Mouse (Mus musculus): Measurements from ENCODE around the gene Zbtb7b. TPM values are rescaled to one million over a fixed set of nuclear protein-coding genes. Genes with fewer than 3 reads are reported as not detected.

Gene Zbtb7b
- polyA plus RNA-seq, 1 experiment from 2014 or later = 0.39 TPM

DNA sequence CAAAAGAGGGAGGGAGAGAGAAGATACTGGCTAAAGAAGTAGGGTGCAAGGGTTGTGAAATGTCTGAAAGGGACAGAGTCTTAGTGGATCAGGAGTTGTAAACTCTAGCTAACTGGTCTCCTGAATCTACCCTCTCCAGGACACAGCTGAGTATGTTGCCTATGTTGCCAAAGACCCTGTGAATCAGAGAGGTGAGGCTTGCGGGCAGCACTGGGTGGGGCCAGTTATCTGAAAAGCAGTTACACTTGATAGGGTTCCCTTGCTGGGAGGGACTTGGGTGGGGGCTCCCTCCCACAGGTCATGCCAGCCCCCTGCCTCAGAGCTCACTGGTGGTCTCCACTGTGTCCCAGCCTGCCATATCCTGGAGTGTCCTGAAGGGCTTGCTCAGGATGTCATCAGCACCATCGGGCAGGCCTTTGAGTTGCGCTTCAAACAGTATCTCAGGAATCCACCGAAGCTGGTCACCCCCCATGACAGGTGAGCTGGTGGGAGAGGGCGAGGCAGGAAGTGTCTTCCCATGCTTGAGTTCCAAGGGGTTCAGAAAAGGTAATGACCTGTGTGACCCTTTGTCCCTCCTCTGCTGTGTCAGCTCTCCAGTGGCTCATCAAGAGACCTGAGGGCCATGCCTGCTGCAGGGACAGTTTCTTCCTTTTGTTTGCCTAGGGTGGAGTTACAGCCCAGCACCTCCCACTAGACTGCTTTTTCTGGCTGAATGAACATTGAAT is 30.0 kb upstream of the Zbtb7b start:
- DNase-seq (ENCODE audit: low spot score) = no peak
- H3K4me3 ChIP-seq = no peak overlapping the region
- H3K27ac ChIP-seq (replicated peaks) = no peak overlapping the region
- H3K4me1 ChIP-seq = peaks cover 47% of the 10 kb centered on the region
- H3K27me3 ChIP-seq (ENCODE audit: low read depth, poor library complexity, severe bottlenecking) = no peaks in the 10 kb centered on the region
- peaks cover 58% of the 10 kb centered on the region for H3K36me3 ChIP-seq
- WGBS = 90% methylated on average over 5 of the region's 5 CpGs
- H3K9me3 ChIP-seq (replicated peaks) = no peaks in the 10 kb centered on the region

DNA sequence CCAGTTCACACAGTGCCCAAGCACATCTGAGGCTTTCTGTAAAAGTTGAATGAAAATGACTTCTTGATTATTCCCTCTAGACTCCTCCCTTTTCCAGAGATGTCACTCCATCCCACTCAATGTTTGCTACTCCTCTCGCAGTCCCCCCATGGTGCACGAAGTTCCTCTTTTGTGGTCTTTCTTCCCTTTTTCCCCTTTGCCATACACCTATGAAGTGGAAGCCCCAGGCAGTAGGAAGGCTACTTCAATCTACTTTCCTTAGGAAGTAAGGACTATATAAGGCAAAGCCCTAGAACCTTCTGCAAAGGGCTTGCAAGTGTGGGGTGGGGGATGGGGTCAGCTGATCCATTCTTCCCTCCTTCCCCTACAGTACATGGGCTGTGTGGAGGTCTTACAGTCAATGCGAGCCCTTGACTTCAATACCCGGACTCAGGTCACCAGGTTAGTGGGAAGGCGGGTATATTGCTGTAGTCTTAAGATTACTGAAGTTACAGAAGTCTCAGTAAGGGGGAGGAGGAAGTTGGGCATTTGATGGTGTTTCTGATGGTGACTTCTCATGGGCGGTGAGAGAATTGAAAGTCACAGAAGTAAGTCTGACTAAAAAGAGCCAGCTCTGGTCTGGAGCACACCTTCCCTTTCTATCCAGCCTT is 28.1 kb upstream of the Zbtb7b start:
- no peak for DNase-seq (ENCODE audit: low spot score)
- 72% methylated on average over 6 of the region's 6 CpGs for WGBS
- Histone ChIP-seq H3K27me3 (ENCODE audit: low read depth, poor library complexity, severe bottlenecking) (no peaks in the 10 kb centered on the region), H3K27ac (replicated peaks) (peak overlapping the region; percentile 85), H3K4me1 (peaks cover 52% of the 10 kb centered on the region), H3K36me3 (peaks cover 45% of the 10 kb centered on the region), H3K9me3 (replicated peaks) (no peaks in the 10 kb centered on the region), H3K4me3 (peak overlapping the region; percentile 57)

DNA sequence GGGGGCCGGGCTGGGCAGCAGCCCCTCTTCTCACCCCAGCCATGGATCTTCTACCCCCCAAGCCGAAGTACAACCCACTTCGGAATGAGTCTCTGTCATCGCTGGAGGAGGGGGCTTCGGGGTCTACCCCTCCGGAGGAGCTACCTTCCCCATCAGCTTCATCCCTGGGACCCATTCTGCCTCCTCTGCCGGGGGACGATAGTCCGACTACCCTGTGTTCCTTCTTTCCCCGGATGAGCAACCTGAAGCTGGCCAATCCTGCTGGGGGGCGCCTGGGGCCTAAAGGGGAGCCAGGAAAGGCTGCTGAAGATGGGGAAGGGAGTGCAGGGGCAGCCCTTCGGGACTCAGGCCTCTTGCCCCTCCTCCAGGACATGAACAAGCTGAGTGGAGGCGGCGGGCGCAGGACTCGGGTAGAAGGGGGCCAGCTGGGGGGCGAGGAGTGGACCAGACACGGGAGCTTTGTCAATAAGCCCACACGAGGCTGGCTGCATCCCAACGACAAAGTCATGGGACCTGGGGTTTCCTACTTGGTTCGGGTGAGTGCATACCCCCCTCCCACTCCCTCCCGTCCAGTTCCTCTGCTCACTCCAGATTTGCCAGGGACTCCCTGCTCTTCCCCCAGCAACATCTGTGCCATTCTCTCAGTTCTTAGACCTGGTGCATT is 27.4 kb upstream of the Zbtb7b start:
- DNase-seq (ENCODE audit: low spot score) = no peak
- 5% methylated on average over 22 of the region's 22 CpGs for whole genome bisulfite sequencing
- H3K9me3 ChIP-seq (replicated peaks) = no peaks in the 10 kb centered on the region
- peak overlapping the region; percentile 85 for H3K27ac ChIP-seq (replicated peaks)
- H3K4me1 ChIP-seq = peaks cover 57% of the 10 kb centered on the region
- peaks cover 38% of the 10 kb centered on the region for H3K36me3 ChIP-seq
- H3K4me3 ChIP-seq = peak overlapping the region; percentile 57
- no peaks in the 10 kb centered on the region for H3K27me3 ChIP-seq (ENCODE audit: low read depth, poor library complexity, severe bottlenecking)

DNA sequence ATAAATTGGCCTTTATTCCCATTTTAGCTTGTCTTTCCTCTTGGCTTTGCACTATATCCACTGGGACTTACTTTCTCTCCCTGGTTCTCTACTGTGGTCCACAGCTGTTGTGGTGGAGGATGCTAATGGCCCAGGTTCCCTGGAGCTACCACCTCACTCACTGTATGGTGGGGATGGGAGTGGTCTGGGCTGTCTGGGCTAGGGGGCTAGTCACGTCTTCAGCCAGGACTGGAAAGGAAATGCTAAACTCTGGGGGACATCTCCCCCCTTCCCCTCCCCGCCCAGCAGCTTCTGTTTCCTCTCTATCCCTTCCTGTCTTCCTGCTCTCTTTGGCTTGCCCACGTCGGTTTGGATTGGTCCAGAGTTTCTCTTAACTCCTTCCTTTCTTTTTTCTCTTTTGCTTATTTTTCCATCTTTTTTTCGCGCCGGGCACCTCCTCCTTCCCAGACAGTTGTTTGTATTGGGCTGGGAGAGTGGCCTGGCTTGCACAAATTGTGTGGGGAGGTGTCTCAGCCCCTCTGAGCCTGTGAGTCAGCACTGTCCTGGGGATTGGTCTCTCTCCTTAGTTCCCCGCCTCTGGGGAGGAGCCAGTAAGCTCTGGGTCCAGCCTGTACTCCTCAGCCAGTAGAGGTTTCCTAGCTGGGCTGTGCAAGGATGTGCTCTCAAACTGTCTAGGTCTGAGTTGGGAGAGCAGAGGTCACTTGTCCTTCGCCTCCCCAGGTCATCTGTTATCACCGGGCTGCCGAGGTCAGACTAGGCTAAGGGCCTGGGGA is 26.6 kb upstream of the Zbtb7b start:
- H3K4me3 ChIP-seq = peak overlapping the region; percentile 57
- peak; percentile 72 for DNase-seq (ENCODE audit: low spot score)
- WGBS = 2% methylated on average over 11 of the region's 11 CpGs
- peak overlapping the region; percentile 85 for H3K27ac ChIP-seq (replicated peaks)
- peaks cover 64% of the 10 kb centered on the region for H3K4me1 ChIP-seq
- peaks cover 37% of the 10 kb centered on the region for H3K36me3 ChIP-seq
- H3K9me3 ChIP-seq (replicated peaks) = no peaks in the 10 kb centered on the region
- no peaks in the 10 kb centered on the region for H3K27me3 ChIP-seq (ENCODE audit: low read depth, poor library complexity, severe bottlenecking)

DNA sequence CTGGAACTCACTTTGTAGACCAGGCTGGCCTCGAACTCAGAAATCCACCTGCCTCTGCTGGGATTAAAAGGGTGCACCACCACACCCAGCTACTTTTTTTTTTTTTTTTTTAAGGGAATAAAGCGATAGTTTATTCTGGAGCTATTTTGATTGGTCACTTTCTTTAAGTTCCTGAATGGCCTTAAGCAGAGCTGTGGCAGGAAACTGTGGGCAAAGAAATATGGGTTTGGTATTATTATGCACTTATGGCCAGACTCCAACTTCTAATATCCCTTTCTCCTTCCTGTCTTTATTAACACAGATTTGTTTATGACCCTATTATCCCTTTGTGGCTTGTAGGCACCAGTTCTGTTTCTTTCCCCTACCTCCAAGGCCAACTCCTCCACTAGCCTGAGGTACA is 25.8 kb upstream of the Zbtb7b start:
- H3K4me3 ChIP-seq = peak overlapping the region; percentile 57
- WGBS = 65% methylated on average over 2 of the region's 2 CpGs
- peaks cover 66% of the 10 kb centered on the region for H3K4me1 ChIP-seq
- no peak for DNase-seq (ENCODE audit: low spot score)
- H3K27me3 ChIP-seq (ENCODE audit: low read depth, poor library complexity, severe bottlenecking) = no peaks in the 10 kb centered on the region
- no peaks in the 10 kb centered on the region for H3K9me3 ChIP-seq (replicated peaks)
- peaks cover 39% of the 10 kb centered on the region for H3K36me3 ChIP-seq
- H3K27ac ChIP-seq (replicated peaks) = peak overlapping the region; percentile 85; the same call in 1 of the 2 replicates

DNA sequence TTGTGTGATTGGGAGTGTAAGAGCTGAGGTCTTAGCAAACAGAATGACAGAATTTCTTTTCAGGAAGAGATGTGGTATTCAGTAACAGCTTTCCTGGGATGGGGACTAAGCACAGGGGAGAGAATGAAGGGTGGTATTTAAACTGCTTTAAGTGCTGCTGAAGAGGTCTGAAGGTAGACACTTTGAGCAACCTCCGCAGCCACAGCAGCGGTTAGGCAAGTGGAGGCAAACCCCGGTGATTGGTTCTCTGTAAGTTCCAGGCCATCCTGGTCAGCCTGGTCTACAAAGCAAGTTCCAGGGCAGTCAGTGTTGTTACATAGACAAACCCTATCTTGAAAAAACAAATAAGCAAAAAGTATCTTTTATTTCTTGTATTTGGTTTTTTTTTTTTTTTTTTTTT is 25.4 kb upstream of the Zbtb7b start:
- Histone ChIP-seq H3K27me3 (ENCODE audit: low read depth, poor library complexity, severe bottlenecking) (no peaks in the 10 kb centered on the region), H3K4me3 (peak overlapping the region; percentile 73), H3K9me3 (replicated peaks) (no peaks in the 10 kb centered on the region), H3K27ac (replicated peaks) (peak overlapping the region; percentile 94), H3K36me3 (peaks cover 39% of the 10 kb centered on the region), H3K4me1 (peaks cover 66% of the 10 kb centered on the region)
- DNase-seq (ENCODE audit: low spot score) = no peak
- 43% methylated on average over 3 of the region's 3 CpGs for WGBS

DNA sequence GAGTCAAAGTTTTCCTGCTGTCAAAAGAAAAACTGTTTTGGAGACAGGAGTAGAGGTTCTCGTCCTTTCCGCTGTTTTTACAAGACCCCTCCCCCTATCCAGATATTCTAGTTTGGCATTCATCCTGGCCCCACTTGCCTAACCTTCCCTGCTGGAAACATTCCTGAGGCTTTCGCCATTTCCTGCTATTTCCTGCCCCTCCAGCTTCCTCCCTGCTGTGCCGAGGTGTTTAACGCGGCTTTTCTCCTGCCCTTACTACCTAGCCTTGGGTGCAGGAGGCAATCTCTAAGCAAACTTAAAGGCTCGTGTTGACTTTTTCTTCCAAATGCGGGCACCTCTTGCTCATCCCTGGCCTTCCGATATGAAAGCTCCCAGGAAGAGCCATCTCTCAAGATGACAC is 25.0 kb upstream of the Zbtb7b start:
- peak overlapping the region; percentile 94 for H3K27ac ChIP-seq (replicated peaks)
- H3K4me1 ChIP-seq = peaks cover 66% of the 10 kb centered on the region
- no peaks in the 10 kb centered on the region for H3K9me3 ChIP-seq (replicated peaks)
- peak overlapping the region; percentile 73 for H3K4me3 ChIP-seq
- peak; percentile 36 for DNase-seq (ENCODE audit: low spot score)
- 3% methylated on average over 9 of the region's 9 CpGs for WGBS
- H3K27me3 ChIP-seq (ENCODE audit: low read depth, poor library complexity, severe bottlenecking) = no peaks in the 10 kb centered on the region
- H3K36me3 ChIP-seq = peaks cover 39% of the 10 kb centered on the region

DNA sequence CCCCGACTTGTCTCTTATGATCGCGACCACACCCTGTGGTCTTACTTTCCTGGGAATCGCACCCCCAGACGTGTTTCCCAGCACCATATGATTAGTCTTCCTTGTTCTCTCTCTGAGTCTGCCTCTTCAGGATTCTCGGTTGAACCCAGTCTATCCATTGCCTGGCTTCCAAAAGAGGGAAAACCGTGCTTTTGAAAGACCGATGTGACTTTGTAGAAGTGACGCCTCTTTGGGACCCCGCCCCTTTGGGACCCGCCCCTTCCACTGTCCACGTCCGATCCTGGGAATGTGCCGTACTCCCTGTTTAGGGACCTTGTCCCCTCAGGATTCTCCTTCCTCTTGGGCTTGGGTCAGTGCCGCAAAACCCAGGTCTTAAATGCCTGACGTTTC is 24.3 kb upstream of the Zbtb7b start:
- no peaks in the 10 kb centered on the region for H3K27me3 ChIP-seq (ENCODE audit: low read depth, poor library complexity, severe bottlenecking)
- peak overlapping the region; percentile 94 for H3K27ac ChIP-seq (replicated peaks)
- peaks cover 39% of the 10 kb centered on the region for H3K36me3 ChIP-seq
- H3K9me3 ChIP-seq (replicated peaks) = no peaks in the 10 kb centered on the region
- DNase-seq (ENCODE audit: low spot score) = peak; percentile 84
- H3K4me1 ChIP-seq = peaks cover 59% of the 10 kb centered on the region
- under 1% methylated on average over 16 of the region's 16 CpGs for WGBS
- H3K4me3 ChIP-seq = peak overlapping the region; percentile 73

DNA sequence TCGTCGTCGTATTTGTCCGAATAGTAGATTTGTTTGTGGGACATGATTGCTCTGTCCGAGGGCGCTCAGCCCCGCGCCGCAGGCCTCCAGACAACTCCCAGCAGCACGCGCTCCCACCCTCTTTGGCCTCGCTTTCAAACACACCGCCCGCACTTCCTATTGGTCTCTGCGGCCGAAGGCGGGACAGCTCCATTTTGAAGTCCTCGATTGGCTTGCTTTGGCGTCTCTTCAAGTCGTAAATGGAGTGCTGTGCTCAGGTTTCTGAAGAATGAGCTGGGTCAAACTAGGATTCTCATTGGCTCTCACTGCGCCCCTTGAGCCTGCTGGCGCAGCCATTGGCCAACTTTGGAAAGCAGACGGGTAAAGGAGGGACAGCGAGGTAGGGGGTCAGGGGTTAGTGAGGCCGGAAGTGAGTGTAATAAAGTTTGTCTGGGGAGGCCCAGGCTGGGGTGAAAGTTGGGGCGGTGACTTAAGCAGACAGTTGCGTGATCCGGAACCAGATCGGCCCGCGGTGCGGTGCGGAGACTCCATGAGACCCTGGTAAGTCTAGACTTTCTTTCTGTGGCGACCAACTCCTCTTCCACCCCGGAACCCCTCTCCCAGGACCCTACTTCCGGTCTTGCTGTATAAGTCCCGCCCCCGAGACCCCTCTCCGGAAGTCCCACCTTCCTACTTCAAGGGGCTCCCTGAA is 23.7 kb upstream of the Zbtb7b start, which contains the start of the genes Cks1b and Shc1:
Gene Cks1b, minus strand, starts transcription at position 214 of the 691 bp plus-strand sequence.
Gene Shc1, plus strand, starts transcription at position 274 of the 691 bp plus-strand sequence.
- Histone ChIP-seq H3K4me3 (peak within 1 kb of the TSS; percentile 73), H3K4me1 (peaks cover 54% of the 10 kb centered on the region), H3K9me3 (replicated peaks) (no peaks in the 10 kb centered on the region), H3K27me3 (ENCODE audit: low read depth, poor library complexity, severe bottlenecking) (no peaks in the 10 kb centered on the region), H3K36me3 (peaks cover 38% of the 10 kb centered on the region), H3K27ac (replicated peaks) (peak within 1 kb of the TSS; percentile 94)
- peak; percentile 98 for DNase-seq (ENCODE audit: low spot score)
- under 1% methylated on average over 39 of the region's 39 CpGs for WGBS

DNA sequence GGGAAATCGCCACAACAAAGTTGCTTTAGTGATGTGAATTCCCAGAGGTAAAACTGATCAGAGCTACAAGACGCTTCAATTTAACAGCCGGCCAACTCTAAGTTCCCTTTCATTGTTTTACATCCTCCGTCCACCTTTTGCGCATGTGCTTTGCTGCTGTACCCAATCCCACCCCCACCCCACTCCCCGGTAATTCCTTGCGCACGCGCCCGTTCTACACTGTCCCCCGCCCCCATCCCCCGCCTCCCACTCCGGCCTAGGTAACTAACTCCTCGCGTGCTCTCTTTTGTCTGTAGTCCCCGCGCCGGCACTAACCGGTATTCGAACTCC is 23.2 kb upstream of the Zbtb7b start:
- Histone ChIP-seq H3K27me3 (ENCODE audit: low read depth, poor library complexity, severe bottlenecking) (no peaks in the 10 kb centered on the region), H3K4me3 (peak overlapping the region; percentile 73), H3K9me3 (replicated peaks) (no peaks in the 10 kb centered on the region), H3K27ac (replicated peaks) (peak overlapping the region; percentile 94), H3K4me1 (peaks cover 50% of the 10 kb centered on the region), H3K36me3 (peaks cover 40% of the 10 kb centered on the region)
- no peak for DNase-seq (ENCODE audit: low spot score)
- under 1% methylated on average over 20 of the region's 20 CpGs for WGBS

DNA sequence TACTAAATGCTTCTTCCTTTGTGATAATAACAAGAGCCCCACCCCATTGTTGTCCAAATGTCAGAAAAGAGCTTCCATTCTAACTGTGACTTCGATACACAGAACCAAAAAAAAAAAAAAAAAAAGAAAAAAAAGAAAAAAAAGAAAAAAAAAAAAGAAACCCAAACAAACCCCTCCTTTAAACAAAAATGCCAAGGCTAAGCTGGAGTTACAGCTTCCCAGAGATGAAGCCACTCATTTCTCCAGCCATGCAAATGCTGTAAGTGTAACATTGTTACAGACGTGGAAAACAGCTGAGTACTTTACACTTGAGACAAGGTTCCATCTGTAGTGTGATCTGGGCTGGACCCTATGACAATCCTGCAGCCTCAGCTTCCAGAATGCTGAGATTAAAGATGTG is 22.6 kb upstream of the Zbtb7b start:
- H3K4me3 ChIP-seq = peak overlapping the region; percentile 73
- no peak for DNase-seq (ENCODE audit: low spot score)
- no peaks in the 10 kb centered on the region for H3K27me3 ChIP-seq (ENCODE audit: low read depth, poor library complexity, severe bottlenecking)
- H3K36me3 ChIP-seq = peaks cover 40% of the 10 kb centered on the region
- no peaks in the 10 kb centered on the region for H3K9me3 ChIP-seq (replicated peaks)
- peak overlapping the region; percentile 94 for H3K27ac ChIP-seq (replicated peaks)
- H3K4me1 ChIP-seq = peaks cover 46% of the 10 kb centered on the region
- WGBS = 28% methylated on average over 2 of the region's 2 CpGs

DNA sequence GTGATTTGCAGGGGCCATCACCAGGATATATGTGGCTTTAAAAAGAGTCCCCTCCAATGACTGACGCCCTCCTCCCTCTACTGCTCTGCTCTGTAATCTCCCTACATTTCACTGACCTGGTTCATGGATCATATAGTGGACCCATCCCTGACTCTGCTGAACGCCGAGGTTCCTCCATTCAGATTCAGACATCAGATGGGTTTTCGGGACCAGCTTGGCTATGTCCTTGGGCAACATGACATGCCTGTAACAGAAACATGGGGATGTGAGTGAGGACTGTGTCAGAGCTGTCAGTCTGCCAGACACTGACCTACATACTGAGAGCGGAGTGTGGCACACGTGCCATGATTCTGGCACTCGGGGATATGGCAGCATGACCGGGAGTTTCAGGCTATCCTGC is 21.6 kb upstream of the Zbtb7b start:
- H3K27ac ChIP-seq (replicated peaks) = no peak overlapping the region

More for the DNA sequence above, 21.6 kb upstream of the Zbtb7b start:
- Histone ChIP-seq H3K9me3 (replicated peaks) (no peaks in the 10 kb centered on the region), H3K36me3 (peaks cover 40% of the 10 kb centered on the region), H3K4me1 (peaks cover 40% of the 10 kb centered on the region), H3K4me3 (peak overlapping the region; percentile 73), H3K27me3 (ENCODE audit: low read depth, poor library complexity, severe bottlenecking) (no peaks in the 10 kb centered on the region)
- DNase-seq (ENCODE audit: low spot score) = no peak
- 97% methylated on average over 8 of the region's 8 CpGs for WGBS

All from midbrain, embryonic 10.5 days (tissue).